In the genomic region with DNA sequence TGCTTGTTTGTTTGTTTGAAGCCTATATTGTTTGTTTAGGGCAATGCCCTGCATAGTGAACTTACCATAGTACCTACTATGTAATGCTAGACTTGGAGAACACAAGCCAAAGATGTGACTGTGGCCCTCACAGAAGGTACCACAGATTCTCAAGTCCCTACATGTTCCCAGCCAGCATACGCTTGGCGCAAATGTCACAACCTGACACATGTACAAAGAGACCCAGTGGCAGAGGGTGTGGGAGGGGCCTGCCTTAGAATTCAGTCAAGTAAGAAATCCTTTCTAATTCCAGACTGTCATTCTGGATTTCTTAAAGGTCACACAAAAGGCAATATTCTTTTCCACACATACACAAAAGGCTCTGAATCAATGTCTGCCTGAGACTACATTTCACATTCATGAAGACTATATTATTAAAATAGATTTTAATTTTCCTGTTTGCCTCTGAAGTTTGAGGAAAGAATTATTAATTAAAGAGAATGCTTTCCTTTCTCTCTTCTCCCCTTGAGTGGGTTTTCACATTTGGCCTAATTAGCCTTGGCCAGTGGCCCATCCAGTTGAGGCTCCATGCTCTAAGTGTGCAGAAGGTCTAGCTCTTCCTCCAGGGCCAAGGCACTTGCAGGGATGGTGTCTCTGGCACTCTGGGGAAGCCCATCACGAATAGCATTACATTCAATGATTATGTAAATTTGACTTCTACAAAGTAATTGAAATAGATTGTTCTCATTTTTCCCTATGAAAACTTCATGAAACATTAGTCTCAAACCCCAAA, we compare ENCODE assay signal across 21 mouse cellular contexts.
"Had no signal": no experiment of that assay in that cellular context is flagged by ENCODE, and none has a peak within 500 bp of the region (broad histone marks: within the 10 kb centered on the region; RNA-seq: fewer than 3 reads in every experiment).

No protein-coding gene starts in this region.

- H3K27me3 ChIP-seq: limb, embryonic 13.5 days; liver, embryonic 13.5 days; midbrain, embryonic 15.5 days; neural tube, embryonic 13.5 days; stomach, embryonic 15.5 days had no signal

- H3K4me1 ChIP-seq: limb, embryonic 10.5 days; limb, embryonic 13.5 days; liver, embryonic 13.5 days; midbrain, embryonic 15.5 days; stomach, embryonic 15.5 days had no signal

- DNase-seq: kidney, adult 9 months; kidney, postnatal 14 days; kidney, postnatal 4 days; layer of hippocampus, postnatal 36 days; liver; liver, embryonic 13.5 days; lung, adult 2 months; lung, postnatal 14 days; lung, postnatal 4 days; retina, postnatal 1 day; right cerebral cortex, postnatal 25 days; spleen, adult 18-20 months; thymus, postnatal 25 days had no signal

- H3K27ac ChIP-seq: left cerebral cortex, adult 2 months; limb, embryonic 10.5 days; limb, embryonic 13.5 days; liver, embryonic 13.5 days; midbrain, embryonic 15.5 days; neural tube, embryonic 13.5 days; stomach, embryonic 15.5 days had no signal

- H3K9me3 ChIP-seq: limb, embryonic 10.5 days; limb, embryonic 13.5 days; liver, embryonic 13.5 days; midbrain, embryonic 15.5 days; neural tube, embryonic 13.5 days; stomach, embryonic 15.5 days had no signal

- H3K36me3 ChIP-seq: limb, embryonic 10.5 days; limb, embryonic 13.5 days; liver, embryonic 13.5 days; midbrain, embryonic 15.5 days; neural tube, embryonic 13.5 days; stomach, embryonic 15.5 days had no signal

- H3K4me3 ChIP-seq: left cerebral cortex, adult 2 months; limb, embryonic 10.5 days; limb, embryonic 13.5 days; liver, embryonic 13.5 days; midbrain, embryonic 15.5 days; myocyte; neural tube, embryonic 13.5 days; stomach, embryonic 15.5 days had no signal

- ATAC-seq: midbrain, embryonic 15.5 days had no signal

- H3K4me2 ChIP-seq: limb, embryonic 13.5 days; liver, embryonic 13.5 days; midbrain, embryonic 11.5 days; midbrain, embryonic 15.5 days; neural tube, embryonic 13.5 days; stomach, embryonic 15.5 days had no signal

- H3K9ac ChIP-seq: limb, embryonic 13.5 days; liver, embryonic 13.5 days; midbrain, embryonic 15.5 days; neural tube, embryonic 13.5 days; stomach, embryonic 15.5 days had no signal
